Mouse (Mus musculus): ENCODE measurements around the gene Pop5. TPM values are rescaled to one million over a fixed set of nuclear protein-coding genes. Genes with fewer than 3 reads are reported as not detected.

Gene Pop5
- 121 and 122 TPM in 2 replicates for polyA plus RNA-seq (2014; fragmentation: Nextera tagmentation; extraction: Ambion mirVana)

- H3K27ac ChIP-seq (ENCODE audit: low read depth, low read length), result no peak within 1 kb of the TSS
- ATAC-seq (ENCODE audit: insufficient read depth, low FRiP score, low TSS enrichment), result peak; percentile 56
- H3K4me3 ChIP-seq (ENCODE audit: low read depth, low read length), result peak within 1 kb of the TSS; percentile 45
- DNase-seq (ENCODE audit: low spot score), result peak; percentile 92
- WGBS, result 1% methylated on average over 21 of the region's 21 CpGs
- H3K36me3 ChIP-seq (ENCODE audit: control insufficient read depth, insufficient read depth, low read length), result peaks cover 6% of the 10 kb centered on the region; the same call in 1 of the 2 replicates
- peak within 1 kb of the TSS; percentile 63 for H3K9ac ChIP-seq (ENCODE audit: low read length)
- no peaks in the 10 kb centered on the region for H3K9me3 ChIP-seq (ENCODE audit: control insufficient read depth, low read length)
- H3K27me3 ChIP-seq (ENCODE audit: control insufficient read depth, insufficient read depth, low read length), result peaks cover 8% of the 10 kb centered on the region
- peaks cover 11% of the 10 kb centered on the region for H3K4me1 ChIP-seq (ENCODE audit: control insufficient read depth, insufficient read depth, low read length)
- H3K4me2 ChIP-seq (ENCODE audit: low read depth), result peak within 1 kb of the TSS; percentile 77
Measured at GRCm38 (mm10) chr5:115235786-115236263, at the start of gene Pop5. TSS of gene Pop5 (plus strand) at chr5:115235836.

GRCm38 (mm10) chr5:115186371-115187073, 49.1 kb upstream of the Pop5 start:
- Histone ChIP-seq H3K9ac (ENCODE audit: low read length) (no peak overlapping the region), H3K36me3 (ENCODE audit: control insufficient read depth, insufficient read depth, low read length) (no peaks in the 10 kb centered on the region), H3K4me3 (ENCODE audit: low read depth, low read length) (no peak overlapping the region), H3K27ac (ENCODE audit: low read depth, low read length) (peak overlapping the region; percentile 29), H3K9me3 (ENCODE audit: control insufficient read depth, low read length) (no peaks in the 10 kb centered on the region), H3K4me2 (ENCODE audit: low read depth) (peak overlapping the region; percentile 2; the same call in 1 of the 2 replicates), H3K27me3 (ENCODE audit: control insufficient read depth, insufficient read depth, low read length) (no peaks in the 10 kb centered on the region), H3K4me1 (ENCODE audit: control insufficient read depth, insufficient read depth, low read length) (peaks cover 12% of the 10 kb centered on the region; the same call in 1 of the 2 replicates)
- no peak for ATAC-seq (ENCODE audit: insufficient read depth, low FRiP score, low TSS enrichment)
- DNase-seq (ENCODE audit: low spot score), result peak; percentile 55
- WGBS, result 35% methylated on average over 17 of the region's 17 CpGs

- no peak overlapping the region for H3K9ac ChIP-seq (ENCODE audit: low read length)
- DNase-seq (ENCODE audit: low spot score) (peak; percentile 91), ATAC-seq (ENCODE audit: insufficient read depth, low FRiP score, low TSS enrichment) (peak; percentile 77)
- peak overlapping the region; percentile 15 for H3K4me2 ChIP-seq (ENCODE audit: low read depth)
- H3K4me3 ChIP-seq (ENCODE audit: low read depth, low read length), result no peak overlapping the region
- no peaks in the 10 kb centered on the region for H3K36me3 ChIP-seq (ENCODE audit: control insufficient read depth, insufficient read depth, low read length)
- H3K27ac ChIP-seq (ENCODE audit: low read depth, low read length), result peak overlapping the region; percentile 6; the same call in 1 of the 2 replicates
- H3K27me3 ChIP-seq (ENCODE audit: control insufficient read depth, insufficient read depth, low read length), result peaks cover 3% of the 10 kb centered on the region; the same call in 1 of the 2 replicates
- WGBS, result 16% methylated on average over 26 of the region's 26 CpGs
- H3K4me1 ChIP-seq (ENCODE audit: control insufficient read depth, insufficient read depth, low read length), result peaks cover 18% of the 10 kb centered on the region
- no peaks in the 10 kb centered on the region for H3K9me3 ChIP-seq (ENCODE audit: control insufficient read depth, low read length)
Measured at GRCm38 (mm10) chr5:115187188-115188131, 48.2 kb upstream of the Pop5 start.

- Histone ChIP-seq H3K27me3 (ENCODE audit: control insufficient read depth, insufficient read depth, low read length) (peaks cover 6% of the 10 kb centered on the region), H3K4me1 (ENCODE audit: control insufficient read depth, insufficient read depth, low read length) (peaks cover 31% of the 10 kb centered on the region), H3K4me3 (ENCODE audit: low read depth, low read length) (no peak overlapping the region), H3K9ac (ENCODE audit: low read length) (no peak overlapping the region), H3K27ac (ENCODE audit: low read depth, low read length) (no peak overlapping the region), H3K4me2 (ENCODE audit: low read depth) (no peak overlapping the region), H3K36me3 (ENCODE audit: control insufficient read depth, insufficient read depth, low read length) (no peaks in the 10 kb centered on the region), H3K9me3 (ENCODE audit: control insufficient read depth, low read length) (no peaks in the 10 kb centered on the region)
- WGBS, result 57% methylated on average over 5 of the region's 5 CpGs
- DNase-seq (ENCODE audit: low spot score) (peak; percentile 50), ATAC-seq (ENCODE audit: insufficient read depth, low FRiP score, low TSS enrichment) (no peak)
Measured at GRCm38 (mm10) chr5:115188824-115189223, 46.8 kb upstream of the Pop5 start.

- DNase-seq (ENCODE audit: low spot score), result no peak
- Histone ChIP-seq H3K4me1 (ENCODE audit: control insufficient read depth, insufficient read depth, low read length) (peaks cover 30% of the 10 kb centered on the region), H3K27ac (ENCODE audit: low read depth, low read length) (no peak overlapping the region), H3K4me2 (ENCODE audit: low read depth) (no peak overlapping the region), H3K9me3 (ENCODE audit: control insufficient read depth, low read length) (no peaks in the 10 kb centered on the region), H3K4me3 (ENCODE audit: low read depth, low read length) (no peak overlapping the region), H3K27me3 (ENCODE audit: control insufficient read depth, insufficient read depth, low read length) (peaks cover 11% of the 10 kb centered on the region), H3K9ac (ENCODE audit: low read length) (no peak overlapping the region), H3K36me3 (ENCODE audit: control insufficient read depth, insufficient read depth, low read length) (no peaks in the 10 kb centered on the region)
- 73% methylated on average over 12 of the region's 12 CpGs for WGBS
- no peak for ATAC-seq (ENCODE audit: insufficient read depth, low FRiP score, low TSS enrichment)
Measured at GRCm38 (mm10) chr5:115190081-115190480, 45.6 kb upstream of the Pop5 start.

GRCm38 (mm10) chr5:115191880-115192827, 43.5 kb upstream of the Pop5 start:
- Histone ChIP-seq H3K4me3 (ENCODE audit: low read depth, low read length) (peak overlapping the region; percentile 66), H3K9me3 (ENCODE audit: control insufficient read depth, low read length) (no peaks in the 10 kb centered on the region), H3K9ac (ENCODE audit: low read length) (peak overlapping the region; percentile 49), H3K4me1 (ENCODE audit: control insufficient read depth, insufficient read depth, low read length) (peaks cover 25% of the 10 kb centered on the region), H3K27me3 (ENCODE audit: control insufficient read depth, insufficient read depth, low read length) (peaks cover 11% of the 10 kb centered on the region), H3K36me3 (ENCODE audit: control insufficient read depth, insufficient read depth, low read length) (no peaks in the 10 kb centered on the region), H3K27ac (ENCODE audit: low read depth, low read length) (peak overlapping the region; percentile 75), H3K4me2 (ENCODE audit: low read depth) (peak overlapping the region; percentile 100)
- 5% methylated on average over 29 of the region's 29 CpGs for WGBS
- DNase-seq (ENCODE audit: low spot score) (peak; percentile 54), ATAC-seq (ENCODE audit: insufficient read depth, low FRiP score, low TSS enrichment) (no peak)

GRCm38 (mm10) chr5:115192828-115193195, 42.8 kb upstream of the Pop5 start:
- H3K27ac ChIP-seq (ENCODE audit: low read depth, low read length), result peak overlapping the region; percentile 75; the same call in 1 of the 2 replicates
- no peak for DNase-seq (ENCODE audit: low spot score)
- peak overlapping the region; percentile 100 for H3K4me2 ChIP-seq (ENCODE audit: low read depth)
- no peak for ATAC-seq (ENCODE audit: insufficient read depth, low FRiP score, low TSS enrichment)
- H3K9ac ChIP-seq (ENCODE audit: low read length), result peak overlapping the region; percentile 81
- H3K4me3 ChIP-seq (ENCODE audit: low read depth, low read length), result peak overlapping the region; percentile 66
- no peaks in the 10 kb centered on the region for H3K36me3 ChIP-seq (ENCODE audit: control insufficient read depth, insufficient read depth, low read length)
- peaks cover 22% of the 10 kb centered on the region for H3K4me1 ChIP-seq (ENCODE audit: control insufficient read depth, insufficient read depth, low read length)
- peaks cover 11% of the 10 kb centered on the region for H3K27me3 ChIP-seq (ENCODE audit: control insufficient read depth, insufficient read depth, low read length)
- H3K9me3 ChIP-seq (ENCODE audit: control insufficient read depth, low read length), result no peaks in the 10 kb centered on the region
- 9% methylated on average over 7 of the region's 7 CpGs for WGBS

- H3K9ac ChIP-seq (ENCODE audit: low read length), result peak overlapping the region; percentile 81
- no peaks in the 10 kb centered on the region for H3K36me3 ChIP-seq (ENCODE audit: control insufficient read depth, insufficient read depth, low read length)
- 0 out of 2 replicates have a peak overlapping the region, but pooled peaks have one; percentile 39 for H3K27ac ChIP-seq (ENCODE audit: low read depth, low read length)
- WGBS, result under 1% methylated on average over 34 of the region's 34 CpGs
- peaks cover 22% of the 10 kb centered on the region for H3K4me1 ChIP-seq (ENCODE audit: control insufficient read depth, insufficient read depth, low read length)
- peak overlapping the region; percentile 66 for H3K4me3 ChIP-seq (ENCODE audit: low read depth, low read length)
- H3K27me3 ChIP-seq (ENCODE audit: control insufficient read depth, insufficient read depth, low read length), result peaks cover 11% of the 10 kb centered on the region
- ATAC-seq (ENCODE audit: insufficient read depth, low FRiP score, low TSS enrichment) (no peak), DNase-seq (ENCODE audit: low spot score) (peak; percentile 53)
- H3K9me3 ChIP-seq (ENCODE audit: control insufficient read depth, low read length), result no peaks in the 10 kb centered on the region
- peak overlapping the region; percentile 100 for H3K4me2 ChIP-seq (ENCODE audit: low read depth)
Measured at GRCm38 (mm10) chr5:115193226-115193625, 42.4 kb upstream of the Pop5 start.

Measured in neural tube, embryonic 11.5 days (tissue).